Mouse (Mus musculus): ENCODE measurements around the gene Gm8159. TPM values are rescaled to one million over a fixed set of nuclear protein-coding genes. Genes with fewer than 3 reads are reported as not detected.
"Not testable (repeated sequence)": the region's sequence is repeated elsewhere in the genome, so short reads cannot be mapped to it uniquely, and the experiment has no call there.

The Gm8159 gene
- polyA plus RNA-seq (2017; shearing (Covaris generic)): not detected

DNA sequence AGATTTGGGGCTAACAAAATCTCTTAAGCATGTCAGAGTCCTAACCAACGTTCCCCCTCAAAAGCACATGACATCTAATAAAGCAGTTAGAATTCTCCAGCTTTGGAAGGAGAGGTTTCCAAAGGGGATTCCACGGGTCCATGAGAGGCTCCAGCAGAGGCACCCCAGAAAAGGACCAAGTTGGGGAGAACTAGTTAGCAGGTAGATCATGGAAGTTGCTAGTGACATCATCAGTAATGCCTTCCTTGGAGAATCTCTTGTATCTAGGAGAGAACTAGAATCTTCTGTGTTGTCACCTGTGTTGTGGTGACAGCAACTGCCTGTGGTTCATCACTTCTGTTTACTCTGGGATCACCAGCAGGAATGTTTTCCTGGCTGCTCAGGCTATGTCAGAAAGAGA lies at the start of gene Gm8159:
Gene Gm8159, plus strand, starts transcription at position 301 of the 400 bp plus-strand sequence.
- not testable (repeated sequence) for ATAC-seq

GRCm38 (mm10) chr14:4649309-4649708 lies 17.2 kb downstream of the Gm8159 start:
- ATAC-seq: not testable (repeated sequence)

- ATAC-seq: not testable (repeated sequence)
These were observed 18.2 kb downstream of the Gm8159 start for GRCm38 (mm10) chr14:4650324-4650723.

- not testable (repeated sequence) for ATAC-seq
These were observed 31.7 kb downstream of the Gm8159 start, which contains the start of gene Gm3239 for GRCm38 (mm10) chr14:4663892-4664291. Gm3239 (plus strand) TSS chr14:4664192.

Other genes with a start within 250 kb of the Gm8159 start
- gene Gm3159, start 234.8 kb upstream of the Gm8159 start, polyA plus RNA-seq (2017; shearing (Covaris generic)): not detected
- 1 to 10 TPM; 4.2 to 6.2 TPM for gene Gm3164, start 216.9 kb upstream of the Gm8159 start, polyA plus RNA-seq (2017; shearing (Covaris generic))
- not detected for gene Gm3173, start 201.4 kb upstream of the Gm8159 start, polyA plus RNA-seq (2017; shearing (Covaris generic))
- not detected for gene Gm3182, start 150.6 kb upstream of the Gm8159 start, polyA plus RNA-seq (2017; shearing (Covaris generic))
- gene Gm3047, start 76.9 kb upstream of the Gm8159 start, polyA plus RNA-seq (2017; shearing (Covaris generic)): not detected
- not detected for gene Gm3239, start 31.8 kb downstream of the Gm8159 start, polyA plus RNA-seq (2017; shearing (Covaris generic))
- not detected for gene Gm7876, start 76.9 kb downstream of the Gm8159 start, polyA plus RNA-seq (2017; shearing (Covaris generic))
- 10 to 100 TPM in 1 of 2 experiments, 1 to 10 TPM in 1; 9.0 to 10.4 TPM for gene Gm3252, start 94.4 kb downstream of the Gm8159 start, polyA plus RNA-seq (2017; shearing (Covaris generic))
- gene Gm9602, start 144.0 kb downstream of the Gm8159 start, polyA plus RNA-seq (2017; shearing (Covaris generic)): not detected
- gene Gm3269, start 205.8 kb downstream of the Gm8159 start, polyA plus RNA-seq (2017; shearing (Covaris generic)): not detected
- 1 to 10 TPM; 1.6 to 2.5 TPM for gene Gm3264, start 223.2 kb downstream of the Gm8159 start, polyA plus RNA-seq (2017; shearing (Covaris generic))

All from CD4-positive, CD25-positive, alpha-beta regulatory T cell, adult 4 months (primary cell).